Mouse (Mus musculus) frontal cortex, postnatal 36 days (tissue): ENCODE data around the gene Trdn.

Experiments
- DNase-seq, 2 experiments: peaks; one replicate each; pipeline ENCODE4 v3.0.0; 2022; ENCODE audit warnings: low spot score in 2 of 2

The Trdn gene

GRCm38 (mm10) chr10:33080254-33080653 lies at the start of gene Trdn:
Trdn (plus strand) TSS chr10:33080554.
- no peak for DNase-seq

DNA sequence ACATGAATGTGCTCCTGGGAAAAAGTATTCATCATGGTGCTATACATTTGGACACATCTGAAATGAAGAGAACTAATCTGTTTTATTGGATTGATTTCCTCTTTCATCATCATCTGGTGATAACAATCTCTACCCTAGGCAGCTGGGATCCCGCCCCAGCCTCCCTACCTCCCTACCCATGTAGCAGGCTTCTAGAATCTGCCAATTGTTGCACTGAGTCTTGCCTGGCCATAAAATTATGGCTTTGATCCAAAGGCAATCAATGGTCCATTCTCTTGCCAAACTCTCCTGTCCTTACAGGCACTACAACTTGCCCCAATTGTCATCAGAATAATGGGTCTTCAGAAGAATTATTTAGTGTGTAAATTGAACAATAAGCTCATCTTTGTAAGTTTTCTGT lies 19.6 kb upstream of the Trdn start:
- no peak for DNase-seq

- no peak for DNase-seq
Observed at GRCm38 (mm10) chr10:33065566-33065965, 14.8 kb upstream of the Trdn start.

DNA sequence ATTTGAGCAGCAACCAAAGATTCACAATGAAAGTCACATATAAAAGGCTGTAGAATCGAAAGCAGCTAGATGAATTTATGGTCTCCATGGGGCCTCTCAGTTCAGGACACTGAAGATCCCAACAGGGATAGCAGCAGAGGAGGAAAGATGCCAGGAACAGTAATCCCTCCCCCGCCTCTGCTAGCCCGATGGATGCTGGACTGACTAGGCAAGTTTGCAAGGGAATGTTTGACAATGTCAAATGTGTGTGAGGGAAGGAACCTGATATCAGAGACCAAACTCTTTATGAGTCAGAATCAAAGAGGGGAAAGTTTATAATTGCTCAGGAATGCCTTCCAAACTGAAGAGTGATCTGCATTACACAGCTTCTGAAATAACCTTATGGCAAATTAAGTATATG lies 7.2 kb upstream of the Trdn start:
- no peak for DNase-seq

DNA sequence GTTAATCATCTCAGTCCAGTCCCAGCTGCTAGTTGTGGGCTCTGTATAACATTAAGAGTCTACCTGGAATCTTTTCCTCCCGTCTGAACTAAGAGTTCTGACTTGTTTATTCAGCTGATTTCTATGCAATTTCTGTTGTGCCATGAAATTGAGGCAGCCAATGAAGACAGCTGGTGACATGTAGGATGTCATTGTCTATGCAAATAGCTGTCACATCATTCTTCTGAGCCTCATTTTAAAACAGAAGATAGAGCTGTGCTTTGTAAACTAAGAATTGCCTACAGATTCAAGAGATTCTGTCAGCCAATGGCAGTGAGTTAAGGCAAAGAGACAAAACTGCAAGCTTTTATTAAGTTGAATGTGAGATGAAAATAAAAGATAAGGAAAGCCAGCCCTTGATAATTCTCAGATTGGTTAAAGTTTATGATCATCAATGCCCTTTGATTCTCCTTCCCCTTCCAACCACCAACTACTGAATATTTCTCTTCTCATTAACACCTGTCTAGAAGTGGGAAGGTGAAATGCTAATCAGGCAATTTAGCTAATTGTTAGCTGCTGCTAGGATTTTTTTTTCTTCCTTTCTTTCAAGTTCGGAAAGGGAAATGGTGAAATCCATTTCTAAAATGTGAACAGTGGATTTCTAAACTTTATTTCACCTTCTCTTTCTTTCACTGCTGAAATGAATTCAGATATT lies 1.9 kb downstream of the Trdn start:
- no peak for DNase-seq

DNA sequence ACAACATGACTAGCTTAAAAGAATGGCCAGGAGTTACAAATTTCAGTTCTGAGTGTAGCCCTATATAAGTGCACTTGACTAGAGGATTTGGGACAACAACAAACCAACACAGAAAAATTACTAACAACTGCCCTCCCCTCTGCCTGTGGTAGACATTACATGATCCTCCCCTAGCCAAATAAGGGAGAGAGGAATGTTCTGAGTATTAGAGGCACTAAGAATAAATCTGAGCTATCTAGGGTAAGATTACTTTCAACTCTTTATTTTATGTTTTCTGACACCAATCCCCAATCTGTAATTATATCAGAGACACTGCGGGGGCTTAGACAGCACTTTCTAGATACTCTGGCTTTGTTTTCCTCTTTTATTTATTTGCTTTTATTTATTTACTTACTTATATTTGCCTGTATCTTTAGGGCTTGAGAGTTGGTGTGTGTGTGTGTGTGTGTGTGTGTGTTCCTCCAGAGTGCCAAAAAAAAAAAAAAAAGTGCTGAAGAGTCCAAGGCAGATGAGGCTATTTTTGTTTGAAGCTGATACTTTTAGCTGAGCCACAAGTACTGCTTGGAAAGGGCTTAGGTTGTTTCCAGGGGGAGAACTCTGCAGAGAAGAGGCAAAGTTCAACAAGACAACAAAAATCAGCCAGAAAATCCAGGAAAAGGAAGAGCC lies 2.7 kb downstream of the Trdn start:
- no peak for DNase-seq

GRCm38 (mm10) chr10:33083627-33084158 lies 3.3 kb downstream of the Trdn start:
- no peak for DNase-seq

DNA sequence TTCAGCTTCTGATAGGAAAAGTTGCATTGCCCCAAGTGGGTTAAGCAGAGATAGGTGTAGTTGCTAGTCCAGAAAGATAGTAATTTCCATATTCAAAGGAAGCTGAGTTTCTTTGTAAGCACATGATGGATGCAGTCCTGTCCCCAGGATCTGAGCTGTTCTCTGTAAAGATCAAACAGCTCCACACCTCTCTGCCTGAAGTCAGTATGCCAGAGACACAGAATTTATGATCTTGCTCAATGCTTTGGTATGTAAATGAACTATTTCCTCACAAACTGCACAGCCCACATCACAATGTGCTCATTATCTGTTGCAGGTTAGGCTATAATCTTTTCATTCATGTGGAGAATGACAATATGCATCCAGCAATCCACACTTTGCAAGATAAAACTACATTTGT lies 8.0 kb downstream of the Trdn start:
- DNase-seq = no peak

- no peak for DNase-seq
Observed at GRCm38 (mm10) chr10:33092400-33092799, 12.0 kb downstream of the Trdn start.

- DNase-seq = no peak
Observed at GRCm38 (mm10) chr10:33107942-33108341, 27.6 kb downstream of the Trdn start.

DNA sequence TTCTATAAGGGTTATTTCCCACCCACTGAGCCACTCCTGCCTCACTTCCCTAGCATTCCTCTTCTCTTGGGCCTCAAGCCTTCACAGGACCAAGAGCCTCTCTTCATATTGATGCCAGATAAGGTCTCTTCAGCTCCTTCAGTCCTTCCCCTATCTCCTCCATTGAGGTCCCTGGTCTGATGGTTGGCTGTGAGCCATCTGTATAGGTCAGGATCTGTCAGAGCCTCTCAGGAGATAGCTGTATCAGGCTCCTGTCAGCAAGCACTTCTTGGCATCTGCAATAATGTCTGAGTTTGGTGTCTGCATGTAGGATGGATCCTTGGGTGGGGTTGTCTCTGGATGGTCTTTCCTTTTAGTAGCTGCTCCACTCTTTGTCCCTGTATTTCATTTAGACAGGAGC lies 42.7 kb downstream of the Trdn start:
- no peak for DNase-seq

- no peak for DNase-seq
Observed at GRCm38 (mm10) chr10:33144911-33145310, 64.6 kb downstream of the Trdn start.

DNA sequence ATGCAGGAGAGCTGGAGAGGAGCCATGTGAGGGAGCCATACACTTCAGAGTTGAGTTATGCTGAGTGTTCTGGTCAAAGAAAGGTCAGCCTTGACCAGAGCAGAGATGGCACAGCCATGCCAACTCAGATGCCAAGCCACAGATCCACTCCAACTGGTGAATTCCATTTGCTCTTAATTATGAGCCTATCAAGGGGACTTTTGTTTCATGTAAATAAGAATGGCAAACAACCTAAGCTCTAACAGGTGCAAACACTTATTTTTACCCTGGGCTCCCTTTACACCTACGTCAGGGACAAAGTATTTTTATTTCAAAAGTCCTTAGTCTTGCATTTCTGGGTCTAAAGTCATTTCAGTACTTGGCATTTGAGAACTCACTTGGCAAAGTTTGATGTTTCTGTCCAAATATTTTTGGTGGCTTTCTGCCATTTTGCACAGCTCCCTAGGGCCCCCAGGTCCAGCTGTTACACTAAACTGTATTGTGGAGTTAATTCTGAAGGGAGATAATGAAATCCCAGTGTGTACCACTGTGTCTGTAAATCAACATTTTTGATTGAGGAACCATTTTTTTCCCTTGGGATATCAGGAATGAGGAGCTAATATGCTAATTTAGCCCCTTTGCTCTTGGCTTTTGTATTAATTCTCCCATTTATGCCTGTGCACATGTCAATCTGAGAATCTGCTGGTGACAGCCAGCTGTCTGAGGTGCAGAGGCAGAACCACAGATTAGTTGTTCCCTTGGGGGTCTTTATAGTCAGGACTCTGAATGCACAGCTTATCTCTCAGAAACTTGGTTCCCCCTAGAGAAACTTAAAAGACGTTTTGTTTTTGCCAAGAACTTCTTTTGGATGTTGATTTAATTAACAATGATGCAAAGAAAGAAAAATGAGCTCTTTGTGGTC lies 99.6 kb downstream of the Trdn start:
- no peak for DNase-seq

GRCm38 (mm10) chr10:33189031-33189430 lies 108.7 kb downstream of the Trdn start:
- DNase-seq = no peak

- no peak for DNase-seq
Observed at GRCm38 (mm10) chr10:33195919-33196318, 115.6 kb downstream of the Trdn start.

GRCm38 (mm10) chr10:33198257-33198656 lies 117.9 kb downstream of the Trdn start:
- DNase-seq = no peak

DNA sequence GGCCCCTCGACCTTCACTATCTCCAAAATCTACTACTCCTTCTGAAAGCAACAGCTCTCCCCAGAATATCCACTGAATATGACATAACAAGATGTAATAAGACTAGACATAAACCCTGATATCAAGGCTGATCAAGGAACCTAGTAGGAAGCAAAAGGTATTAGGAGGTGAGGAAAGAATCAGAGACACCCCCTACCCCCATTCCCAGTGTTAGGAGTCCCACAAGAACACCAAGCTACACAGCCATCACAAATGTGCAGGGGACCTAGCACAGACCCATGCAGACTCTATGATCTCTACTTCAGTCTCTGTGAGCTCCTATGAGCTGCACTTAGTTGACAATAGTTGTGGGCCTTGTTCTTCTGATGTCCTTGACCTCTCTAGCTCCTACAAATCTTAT lies 130.1 kb downstream of the Trdn start:
- DNase-seq = no peak

GRCm38 (mm10) chr10:33253911-33254310 lies 173.6 kb downstream of the Trdn start:
- DNase-seq = no peak

DNA sequence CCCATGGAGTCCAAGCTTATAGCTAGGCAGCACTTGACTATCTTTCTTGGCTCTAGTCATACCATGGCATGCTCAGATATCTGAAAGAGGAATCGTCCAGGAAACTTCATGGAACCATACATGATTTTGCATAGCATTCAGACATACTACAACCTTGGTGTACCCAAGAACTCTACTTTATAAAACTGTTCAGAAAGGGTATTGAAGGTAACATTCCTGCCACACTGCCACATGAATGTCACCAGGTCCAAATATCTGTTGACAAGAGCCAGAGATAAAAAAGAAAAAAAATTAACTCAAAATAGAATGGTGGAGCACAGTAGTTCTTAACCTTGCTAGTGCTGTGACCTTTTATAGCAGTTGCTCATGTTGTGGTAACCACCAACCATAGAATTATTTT lies 175.8 kb downstream of the Trdn start:
- no peak for DNase-seq

- peak in 1 of 2 experiments; percentile 42 for DNase-seq
Observed at GRCm38 (mm10) chr10:33304982-33305381, 224.6 kb downstream of the Trdn start.

DNA sequence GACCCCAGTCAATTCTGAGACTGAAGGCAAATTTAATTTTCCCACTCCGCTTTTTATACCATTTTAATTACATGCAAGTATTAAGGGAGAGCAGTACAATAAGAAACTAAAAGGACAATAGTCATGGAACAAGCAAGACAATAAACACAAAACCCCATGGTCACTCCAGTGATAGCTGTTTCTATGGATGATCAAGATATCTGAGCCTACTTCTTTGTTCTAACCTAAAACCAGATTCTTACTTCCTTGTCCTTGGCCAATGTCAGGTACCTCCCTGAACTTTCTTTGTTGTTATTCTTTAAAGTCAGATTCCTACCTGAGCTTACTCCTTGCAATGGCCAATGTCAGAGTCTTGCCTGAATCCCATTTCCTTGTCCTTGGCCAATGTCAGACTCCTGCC lies 272.7 kb downstream of the Trdn start:
- DNase-seq = no peak

- DNase-seq = peak in 1 of 2 experiments; percentile 7
Observed at GRCm38 (mm10) chr10:33366521-33366920, 286.2 kb downstream of the Trdn start.
